Mouse (Mus musculus) midbrain, embryonic 10.5 days (tissue): ENCODE results near the gene Olfr24. TPM values are rescaled to one million over a fixed set of nuclear protein-coding genes. Genes with fewer than 3 reads are reported as not detected.

Source experiments
- polyA plus RNA-seq: library from polyadenylated mRNA; unstranded; fragments of >200 nt; fragmentation: Nextera tagmentation; extraction: Ambion mirVana; gene quantifications from 2 replicates; pipeline ENCODE4 v1.2.1, GENCODE M21; 2016

Gene Olfr24
- polyA plus RNA-seq, 1 experiment from 2014 or later = not detected

Other genes with a start within 250 kb of the Olfr24 start
- gene Muc16, start 89.5 kb downstream of the Olfr24 start, polyA plus RNA-seq = not detected in 2 replicates
- gene Olfr828, start 55.5 kb upstream of the Olfr24 start, polyA plus RNA-seq = not detected in 2 replicates
- not detected in 2 replicates for gene Olfr829, start 90.9 kb upstream of the Olfr24 start, polyA plus RNA-seq
- gene Olfr830, start 110.7 kb upstream of the Olfr24 start, polyA plus RNA-seq = not detected in 2 replicates
- gene Olfr832, start 173.1 kb upstream of the Olfr24 start, polyA plus RNA-seq = not detected in 2 replicates
- gene Olfr834, start 224.0 kb upstream of the Olfr24 start, polyA plus RNA-seq = not detected in 2 replicates